Mouse (Mus musculus) liver, adult 2 months (tissue): ENCODE results near the gene Arid3b.

ENCODE experiments used
- CTCF ChIP-seq: fragments of 200-500 bp; IDR thresholded peaks from 2 replicates; pipeline ENCODE4 v1.5.1; 2011; ENCODE audit warnings: low read depth, low read length, control low read depth
- POLR2A ChIP-seq: fragments of 200-500 bp; IDR thresholded peaks from 2 replicates; pipeline ENCODE4 v1.6.1; 2011; ENCODE audit warnings: low read length, control low read depth; ENCODE audit not compliant: insufficient read depth; ENCODE audit errors: extremely low read depth

DNA sequence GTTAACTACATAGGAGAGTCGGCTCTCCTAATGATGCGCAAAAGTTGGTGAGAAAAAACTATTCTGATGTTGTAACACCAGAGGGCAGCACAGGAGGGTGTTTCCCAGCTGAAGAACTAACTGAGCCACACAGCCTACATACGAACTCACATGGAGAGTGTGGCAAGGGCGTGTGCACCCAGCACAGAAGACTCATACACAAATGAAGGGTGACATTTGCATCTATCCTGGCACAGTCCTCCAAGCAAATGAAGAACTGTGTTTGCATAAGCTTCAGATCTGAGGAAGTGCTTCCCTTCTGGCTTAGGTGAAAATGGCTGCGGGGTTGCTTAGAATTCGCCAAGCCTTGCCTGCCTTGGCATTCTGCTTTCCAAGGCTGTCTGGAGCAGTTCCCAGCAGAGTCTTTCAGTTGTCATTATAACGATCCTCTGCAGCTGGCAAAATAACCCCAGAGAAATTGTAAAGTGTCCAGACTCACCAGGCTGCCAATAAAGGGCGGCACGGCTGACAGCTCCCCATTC, 25.4 kb upstream of the Arid3b start:
- TF ChIP-seq CTCF = peak; percentile 53
- no peak for TF ChIP-seq POLR2A
